Mouse (Mus musculus) neural tube, embryonic 15.5 days (tissue): Measurements from ENCODE around the gene Lce1g. TPM values are rescaled to one million over a fixed set of nuclear protein-coding genes. Genes with fewer than 3 reads are reported as not detected.

Experiments used
- polyA plus RNA-seq: library from polyadenylated mRNA; unstranded; fragments of >200 nt; fragmentation: Nextera tagmentation; extraction: Ambion mirVana; gene quantifications from 2 replicates; pipeline ENCODE4 v1.2.1, GENCODE M21; 2015

Lce1g gene
- polyA plus RNA-seq, 1 experiment from 2014 or later = not detected

Other genes with a start within 250 kb of the Lce1g start
- gene 2310046K23Rik, start 217.8 kb downstream of the Lce1g start, polyA plus RNA-seq = not detected in 2 replicates
- not detected in 2 replicates for gene Ivl, start 178.6 kb downstream of the Lce1g start, polyA plus RNA-seq
- gene Smcp, start 163.3 kb downstream of the Lce1g start, polyA plus RNA-seq = not detected in 2 replicates
- gene 2210017I01Rik, start 144.8 kb downstream of the Lce1g start, polyA plus RNA-seq = not detected in 2 replicates
- gene Lce6a, start 130.7 kb downstream of the Lce1g start, polyA plus RNA-seq = not detected in 2 replicates
- gene Lce1a1, start 104.0 kb downstream of the Lce1g start, polyA plus RNA-seq = not detected in 2 replicates
- gene Lce1b, start 95.4 kb downstream of the Lce1g start, polyA plus RNA-seq = not detected in 2 replicates
- gene Lce1a2, start 82.0 kb downstream of the Lce1g start, polyA plus RNA-seq = not detected in 2 replicates
- gene Lce1c, start 73.1 kb downstream of the Lce1g start, polyA plus RNA-seq = not detected in 2 replicates
- not detected in 2 replicates for gene Lce1d, start 65.1 kb downstream of the Lce1g start, polyA plus RNA-seq
- gene Lce1e, start 43.3 kb downstream of the Lce1g start, polyA plus RNA-seq = not detected in 2 replicates
- not detected in 2 replicates for gene Lce1f, start 32.0 kb downstream of the Lce1g start, polyA plus RNA-seq
- gene Gm38119, start 13.2 kb downstream of the Lce1g start, polyA plus RNA-seq = not detected in 2 replicates
- gene Lce1h, start 12.7 kb upstream of the Lce1g start, polyA plus RNA-seq = not detected in 2 replicates
- gene Lce1i, start 26.6 kb upstream of the Lce1g start, polyA plus RNA-seq = not detected in 2 replicates
- not detected in 2 replicates for gene Lce1j, start 38.2 kb upstream of the Lce1g start, polyA plus RNA-seq
- gene Lce1k, start 55.6 kb upstream of the Lce1g start, polyA plus RNA-seq = not detected in 2 replicates
- gene Kprp, start 74.9 kb upstream of the Lce1g start, polyA plus RNA-seq = not detected in 2 replicates
- gene Lce1l, start 98.9 kb upstream of the Lce1g start, polyA plus RNA-seq = not detected in 2 replicates
- not detected in 2 replicates for gene 2310050C09Rik, start 117.9 kb upstream of the Lce1g start, polyA plus RNA-seq
- gene Lce3a, start 173.9 kb upstream of the Lce1g start, polyA plus RNA-seq = not detected in 2 replicates
- gene Lce3b, start 180.6 kb upstream of the Lce1g start, polyA plus RNA-seq = not detected in 2 replicates
- not detected in 2 replicates for gene Lce3c, start 192.1 kb upstream of the Lce1g start, polyA plus RNA-seq
- gene Lce3d, start 205.1 kb upstream of the Lce1g start, polyA plus RNA-seq = not detected in 2 replicates
- gene Lce3e, start 214.7 kb upstream of the Lce1g start, polyA plus RNA-seq = not detected in 2 replicates
- gene Lce3f, start 239.9 kb upstream of the Lce1g start, polyA plus RNA-seq = not detected in 2 replicates